8 mouse cellular contexts compared by ENCODE assay signal in the genomic region with DNA sequence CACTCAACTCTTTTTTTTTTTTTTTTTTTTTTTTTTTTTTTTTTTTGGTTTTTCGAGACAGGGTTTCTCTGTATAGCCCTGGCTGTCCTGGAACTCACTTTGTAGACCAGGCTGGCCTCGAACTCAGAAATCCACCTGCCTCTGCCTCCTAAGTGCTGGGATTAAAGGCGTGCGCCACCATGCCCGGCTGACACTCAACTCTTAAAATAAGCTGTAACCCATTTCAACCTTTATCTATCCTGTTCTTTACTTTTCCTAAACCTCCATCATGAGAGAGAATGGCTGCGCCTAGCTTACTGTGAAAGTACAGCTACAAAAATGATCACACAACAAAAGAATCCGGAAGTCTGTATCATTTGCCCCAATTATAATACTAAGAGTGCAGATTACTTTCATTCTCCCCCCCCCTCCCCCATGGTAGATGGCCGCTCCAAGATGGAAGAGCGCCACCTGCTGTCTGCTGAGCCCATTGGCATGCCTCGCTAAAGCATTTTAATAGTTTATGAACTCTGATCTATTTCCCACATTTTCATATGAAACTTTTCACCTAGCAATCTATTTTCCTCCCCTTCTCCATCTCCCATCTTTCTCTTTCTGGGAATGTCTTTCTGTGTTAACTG.
DNase-seq lines count a peak whose midpoint lies in the region; ATAC-seq and TF ChIP-seq lines count a peak whose summit lies in the region.
"Not testable (repeated sequence)": the region's sequence is repeated elsewhere in the genome, so short reads cannot be mapped to it uniquely, and the experiment has no call there.

No protein-coding gene starts in this region.

- not testable (repeated sequence) for H3K36me3 ChIP-seq in intestine, embryonic 16.5 days (ENCODE audit: control insufficient read depth, insufficient read depth, low read length); small intestine, adult 2 months (ENCODE audit: control insufficient read depth, insufficient read depth, low read length)

- not testable (repeated sequence) for H3K27me3 ChIP-seq in intestine, embryonic 16.5 days (replicated peaks; ENCODE audit: control insufficient read depth, insufficient read depth, low read length); small intestine, adult 2 months (ENCODE audit: control insufficient read depth, insufficient read depth, low read length)

- H3K27ac ChIP-seq in gastrocnemius, adult 2 months; intestine, embryonic 16.5 days (ENCODE audit: low read length); small intestine, adult 2 months (ENCODE audit: insufficient read depth, low read depth, low read length): not testable (repeated sequence)

- H3K4me2 ChIP-seq in intestine, embryonic 16.5 days (ENCODE audit: low read depth, low read length) = not testable (repeated sequence)

- H3K9ac ChIP-seq in intestine, embryonic 16.5 days (ENCODE audit: low read depth, low read length) = not testable (repeated sequence)

- H3K9me3 ChIP-seq in intestine, embryonic 16.5 days (ENCODE audit: control insufficient read depth, low read length) = not testable (repeated sequence)

- peak; percentile 64 for DNase-seq in 416B (ENCODE audit: low read depth)
- peak; percentile 58 to 68 for DNase-seq in cerebellum, postnatal 10 days
- DNase-seq in gastrocnemius, adult 2 months = peak; percentile 52
- DNase-seq in left cerebral cortex, postnatal 4 days = peak; percentile 23

- TF ChIP-seq POLR2A in small intestine, adult 2 months (IDR thresholded peaks at IDR 0.05; ENCODE audit: low read depth, low read length) = not testable (repeated sequence)

- H3K4me1 ChIP-seq in intestine, embryonic 16.5 days (ENCODE audit: control insufficient read depth, insufficient read depth, low read length); small intestine, adult 2 months (ENCODE audit: control insufficient read depth, insufficient read depth, insufficient read length, low read length): not testable (repeated sequence)

- 50% methylated on average over 8 of the region's 10 CpGs for WGBS in intestine, embryonic 16.5 days
- 45% methylated on average over 9 of the region's 10 CpGs for WGBS in small intestine, adult 2 months

- peak; percentile 80 for TF ChIP-seq CTCF in gastrocnemius, adult 2 months (IDR thresholded peaks at IDR 0.05)
- peak; percentile 91 for TF ChIP-seq CTCF in small intestine, adult 2 months (IDR thresholded peaks at IDR 0.05; ENCODE audit: extremely low read depth, insufficient read length, insufficient replicate concordance, low read depth, low read length)

- peak; percentile 93 for ATAC-seq in activated CD4-positive, CD25-positive, alpha-beta regulatory T cell, adult 4 months
- peak; percentile 56; the same call in 1 of the 2 replicates for ATAC-seq in intestine, embryonic 16.5 days
- peak; percentile 98 for ATAC-seq in megakaryocyte progenitor cell, adult 5-6 weeks (replicated peaks; ENCODE audit: poor library complexity)

- intact Hi-C loops in gastrocnemius, adult 2 months (cut with DNase I) = loop anchor here (1.0 to 5.0 kb wide), 2 partner anchors 113 to 266 kb away; no protein-coding TSS in a partner anchor
- intact Hi-C loops in left cerebral cortex, postnatal 4 days (cut with DNase I) = loop anchor here (2.0 kb wide), 1 partner anchor 113 kb away; no protein-coding TSS in a partner anchor

- H3K4me3 ChIP-seq in gastrocnemius, adult 2 months; intestine, embryonic 16.5 days (ENCODE audit: low read length); small intestine, adult 2 months (ENCODE audit: low read depth, low read length): not testable (repeated sequence)
